In genomic region chr3:137955560-137956081, GRCm38 (mm10) we compare ENCODE assay signal across 8 mouse cellular contexts. TPM values are rescaled to one million over a fixed set of nuclear protein-coding genes. Genes with fewer than 3 reads are reported as not detected.
DNase-seq lines count a peak whose midpoint lies in the region; ATAC-seq lines count a peak whose summit lies in the region.

No protein-coding gene starts in this region.

- 30% methylated on average over 16 of the region's 16 CpGs for whole genome bisulfite sequencing in hindbrain, embryonic 10.5 days

- peak overlapping the region; percentile 29 for H3K4me3 ChIP-seq in hindbrain, embryonic 10.5 days

- 0 out of 2 replicates have a peak, but pooled peaks have one; percentile 9 for ATAC-seq in megakaryocyte, adult 5-6 weeks (ENCODE audit: poor library complexity, severe bottlenecking)

- H3K27me3 ChIP-seq in hindbrain, embryonic 10.5 days (ENCODE audit: insufficient read depth, poor library complexity, severe bottlenecking): no peaks in the 10 kb centered on the region

- H3K9me3 ChIP-seq in hindbrain, embryonic 10.5 days: no peaks in the 10 kb centered on the region

- peak; percentile 7 for DNase-seq in kidney, adult 9 months
- no peak for DNase-seq in kidney, postnatal 14 days
- peak; percentile 83 for DNase-seq in MEL-GATA-1-ER (ENCODE audit: extremely low read depth, low read depth)
- no peak for DNase-seq in hindbrain, embryonic 10.5 days (ENCODE audit: low spot score)
- no peak for DNase-seq in frontal cortex, postnatal 14 days (ENCODE audit: low spot score in 2 of 2)
- no peak for DNase-seq in right cerebral cortex, postnatal 36 days (ENCODE audit: low spot score in 2 of 2)
- no peak for DNase-seq in gastrocnemius, adult 18-20 months (ENCODE audit: low spot score)

- peaks cover 25% of the 10 kb centered on the region for H3K4me1 ChIP-seq in hindbrain, embryonic 10.5 days (replicated peaks)

- H3K36me3 ChIP-seq in hindbrain, embryonic 10.5 days: no peaks in the 10 kb centered on the region

- H3K27ac ChIP-seq in hindbrain, embryonic 10.5 days: no peak overlapping the region

RNA-seq across cellular contexts. Expression of gene Dapp1, which starts 25.7 kb away (rescaled TPM):
- polyA plus RNA-seq in hindbrain, embryonic 10.5 days (2016; fragmentation: Nextera tagmentation; extraction: Ambion mirVana): 2.3 and 2.4 TPM in 2 replicates
- total RNA-seq in megakaryocyte, adult 5-6 weeks (2015): 74.2 and 74.8 TPM in 2 replicates
- 95.7 and 112 TPM in 2 replicates for total RNA-seq in megakaryocyte, adult 5-6 weeks (2017)
- total RNA-seq in gastrocnemius, adult 18-20 months (2021): 1 to 10 TPM; 1.7 to 3.7 TPM

RNA-seq across cellular contexts. Expression of gene Lamtor3, which starts 37.3 kb away (rescaled TPM):
- polyA plus RNA-seq in hindbrain, embryonic 10.5 days (2016; fragmentation: Nextera tagmentation; extraction: Ambion mirVana): 82.8 and 83.3 TPM in 2 replicates
- 107 and 129 TPM in 2 replicates for total RNA-seq in megakaryocyte, adult 5-6 weeks (2015)
- total RNA-seq in megakaryocyte, adult 5-6 weeks (2017): 102 and 112 TPM in 2 replicates
- total RNA-seq in gastrocnemius, adult 18-20 months (2021): 10 to 100 TPM; 46.6 to 50.5 TPM

Comparison
In these comparisons a context has a peak if more than half of its experiments do, and no peak if none do; other contexts are left out.
1. DNase-seq: peak in kidney, adult 9 months (single experiment) and MEL-GATA-1-ER (single experiment); none in kidney, postnatal 14 days (single experiment), hindbrain, embryonic 10.5 days (single experiment), frontal cortex, postnatal 14 days (0 of 2), right cerebral cortex, postnatal 36 days (0 of 2) and gastrocnemius, adult 18-20 months (single experiment).
2. RNA of gene Dapp1, which starts 25.7 kb away (total RNA-seq): 74.2 to 112 TPM in megakaryocyte, adult 5-6 weeks; 1.7 to 3.7 TPM in gastrocnemius, adult 18-20 months; every median in the first group is over 10 times any median in the second.